Mouse (Mus musculus) spleen, adult 12 weeks (tissue): ENCODE measurements around the gene Aven.

Experiments used
- DNase-seq: peaks from one replicate; pipeline ENCODE4 v3.0.0; 2022; ENCODE audit warnings: low spot score

Aven gene

GRCm38 (mm10) chr2:112490483-112491196 is 2.1 kb upstream of the Aven start:
- no peak for DNase-seq

GRCm38 (mm10) chr2:112491629-112492028 is 1.1 kb upstream of the Aven start:
- DNase-seq: no peak

- no peak for DNase-seq
Measured at GRCm38 (mm10) chr2:112492431-112492855, 321 bp upstream of the Aven start.

- no peak for DNase-seq
Measured at GRCm38 (mm10) chr2:112493539-112494260, 936 bp downstream of the Aven start.

- DNase-seq: no peak
Measured at GRCm38 (mm10) chr2:112497851-112498250, 5.1 kb downstream of the Aven start.

DNA sequence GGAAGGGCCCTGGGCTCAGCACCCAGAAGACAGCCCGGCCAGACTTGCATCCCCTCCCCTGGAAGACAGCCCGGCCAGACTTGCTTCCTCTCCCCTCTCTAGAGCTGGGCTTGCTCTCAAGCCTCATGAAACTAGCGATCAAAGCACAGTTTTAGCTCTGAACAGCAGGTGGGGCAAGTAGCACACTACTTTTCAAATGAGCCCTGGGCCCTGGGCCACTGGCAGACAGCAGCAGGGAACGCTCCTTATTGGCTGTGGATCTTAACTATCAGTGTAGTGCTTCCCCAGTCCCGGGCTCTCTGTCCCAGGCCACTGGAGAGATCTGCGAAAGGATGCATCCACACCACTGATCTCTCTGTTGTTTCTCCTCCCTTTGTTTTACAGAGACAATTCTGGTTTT is 8.4 kb downstream of the Aven start:
- DNase-seq: peak; percentile 39

- DNase-seq: no peak
Measured at GRCm38 (mm10) chr2:112503978-112504377, 11.2 kb downstream of the Aven start.

DNA sequence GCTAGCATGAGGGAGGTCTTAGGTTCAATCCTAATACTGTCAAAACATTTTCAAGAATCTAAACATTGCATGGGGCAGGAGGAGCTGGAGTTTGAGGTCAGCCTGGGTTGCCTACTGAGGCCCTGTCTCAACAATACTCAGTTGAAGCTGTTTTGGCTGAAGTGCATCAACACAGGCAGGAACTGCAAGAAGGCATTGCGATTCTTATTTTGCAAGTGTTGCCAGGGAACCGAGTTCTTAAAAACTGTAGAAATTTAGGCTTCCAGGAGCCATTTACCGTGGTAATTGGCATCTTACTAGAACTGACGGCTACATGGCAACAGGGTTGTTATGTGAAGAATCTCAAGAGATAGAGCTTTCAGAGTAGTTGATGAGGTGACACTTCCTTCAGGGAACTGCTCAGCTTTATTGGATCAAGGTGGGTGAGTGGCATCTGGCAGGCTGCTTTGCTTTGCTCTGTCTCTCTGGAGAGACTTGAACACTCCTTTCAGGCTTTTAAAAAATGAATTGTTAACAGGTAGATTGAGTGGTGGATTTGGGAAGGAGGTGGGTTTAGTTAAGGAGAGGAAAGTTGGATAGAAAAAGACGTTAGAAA is 14.2 kb downstream of the Aven start:
- DNase-seq: no peak

DNA sequence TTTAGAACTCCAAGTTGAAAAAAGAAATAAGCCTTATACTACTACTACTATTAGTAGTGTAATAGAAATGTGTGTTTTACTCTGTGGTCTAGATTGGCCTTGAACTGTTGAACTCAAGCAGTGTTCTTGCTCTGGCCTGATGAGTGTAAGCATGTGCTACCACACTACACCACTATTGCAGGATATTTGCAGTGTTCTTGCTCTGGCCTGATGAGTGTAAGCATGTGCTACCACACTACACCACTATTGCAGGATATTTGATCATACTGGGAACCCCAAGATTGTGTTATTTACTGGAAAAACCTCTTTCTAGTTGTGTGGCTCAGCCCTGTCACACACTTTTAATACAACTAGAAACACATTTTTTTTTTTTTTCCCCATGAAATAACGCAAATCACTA is 14.7 kb downstream of the Aven start:
- DNase-seq: no peak

GRCm38 (mm10) chr2:112510140-112510539 is 17.4 kb downstream of the Aven start:
- no peak for DNase-seq

GRCm38 (mm10) chr2:112513036-112513435 is 20.3 kb downstream of the Aven start:
- no peak for DNase-seq

- no peak for DNase-seq
Measured at GRCm38 (mm10) chr2:112516728-112517127, 24.0 kb downstream of the Aven start.

- DNase-seq: no peak
Measured at GRCm38 (mm10) chr2:112517218-112517617, 24.5 kb downstream of the Aven start.

DNA sequence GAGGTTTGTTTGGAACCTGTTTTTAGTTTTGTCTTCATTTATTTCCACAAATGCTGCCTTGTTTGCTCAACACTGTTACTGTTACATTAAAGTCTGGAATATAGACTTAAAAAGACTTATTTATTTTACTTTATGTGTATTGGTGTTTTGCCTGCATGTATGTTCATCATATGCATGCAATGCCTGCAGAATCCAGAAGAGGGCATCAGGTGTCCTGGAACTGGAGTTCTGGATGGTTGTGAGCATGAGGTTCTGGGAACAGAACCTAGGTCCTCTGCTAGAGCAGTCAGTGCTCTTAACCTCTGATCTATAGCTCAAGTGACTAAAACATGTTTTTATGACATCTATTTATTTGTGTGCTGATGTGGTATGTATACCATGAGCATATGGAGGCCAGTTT is 25.8 kb downstream of the Aven start:
- DNase-seq: no peak

- no peak for DNase-seq
Measured at GRCm38 (mm10) chr2:112520526-112521482, 28.0 kb downstream of the Aven start.

GRCm38 (mm10) chr2:112526933-112527332 is 34.2 kb downstream of the Aven start:
- no peak for DNase-seq

- no peak for DNase-seq
Measured at GRCm38 (mm10) chr2:112532812-112533496, 40.2 kb downstream of the Aven start.

DNA sequence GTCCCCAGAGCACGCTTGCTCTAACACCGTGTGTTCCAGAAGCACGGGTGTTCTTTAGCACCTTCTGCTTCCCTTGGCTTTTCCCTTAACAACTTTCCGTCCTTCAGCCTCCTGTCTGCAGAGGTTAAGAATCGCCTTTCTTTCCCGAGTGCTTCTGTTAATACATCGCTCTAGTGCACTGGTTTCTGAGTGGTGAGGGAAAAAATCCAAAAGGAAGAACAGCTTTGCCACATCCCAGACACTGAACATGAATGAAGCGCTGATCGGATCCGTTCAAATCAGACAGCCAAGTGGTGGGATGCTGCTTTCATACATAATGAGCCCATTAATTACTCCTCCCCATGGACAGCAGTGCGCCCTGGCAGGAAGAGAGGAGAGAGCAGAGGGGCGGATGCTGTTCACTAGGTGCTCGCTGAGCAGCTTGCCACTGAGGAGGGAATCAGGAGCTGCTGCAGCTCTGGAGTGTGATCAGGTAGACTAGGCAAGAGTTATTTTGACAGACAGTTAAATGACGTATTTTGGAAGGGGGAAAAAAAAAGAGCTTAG is 42.0 kb downstream of the Aven start:
- no peak for DNase-seq

GRCm38 (mm10) chr2:112538783-112539182 is 46.0 kb downstream of the Aven start:
- DNase-seq: no peak

GRCm38 (mm10) chr2:112541695-112542285 is 49.0 kb downstream of the Aven start:
- DNase-seq: no peak

GRCm38 (mm10) chr2:112556527-112556926 is 63.8 kb downstream of the Aven start:
- no peak for DNase-seq
